Mouse (Mus musculus) telencephalon, adult 2 months (tissue): ENCODE results near the gene Eea1.
"Not testable (repeated sequence)": the region's sequence is repeated elsewhere in the genome, so short reads cannot be mapped to it uniquely, and the experiment has no call there.

Source experiments
- DNase-seq: peaks from one replicate; pipeline ENCODE4 v3.0.0-alpha.2; 2011; ENCODE audit warnings: low read depth, low spot score

The Eea1 gene

DNA sequence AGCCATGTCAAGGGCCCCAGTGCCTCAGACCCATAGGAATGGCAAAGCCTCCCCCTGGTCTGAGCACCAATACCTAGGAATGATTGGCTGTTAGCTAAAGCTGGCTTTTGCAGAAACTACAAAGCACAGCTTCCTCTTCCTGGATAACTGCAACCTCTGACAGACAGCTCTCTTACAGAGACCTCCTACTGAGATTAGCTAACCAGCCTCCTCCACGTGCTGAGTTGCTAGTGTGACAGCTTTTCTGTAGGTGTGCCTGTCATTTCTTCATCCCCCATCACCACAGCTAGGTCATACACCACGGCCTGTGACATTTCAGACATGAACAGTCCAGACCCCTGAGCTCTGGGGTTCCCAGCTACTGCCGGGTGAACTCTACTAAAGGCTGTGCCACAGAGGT is 126.9 kb downstream of the Eea1 start:
- peak; percentile 19 for DNase-seq

DNA sequence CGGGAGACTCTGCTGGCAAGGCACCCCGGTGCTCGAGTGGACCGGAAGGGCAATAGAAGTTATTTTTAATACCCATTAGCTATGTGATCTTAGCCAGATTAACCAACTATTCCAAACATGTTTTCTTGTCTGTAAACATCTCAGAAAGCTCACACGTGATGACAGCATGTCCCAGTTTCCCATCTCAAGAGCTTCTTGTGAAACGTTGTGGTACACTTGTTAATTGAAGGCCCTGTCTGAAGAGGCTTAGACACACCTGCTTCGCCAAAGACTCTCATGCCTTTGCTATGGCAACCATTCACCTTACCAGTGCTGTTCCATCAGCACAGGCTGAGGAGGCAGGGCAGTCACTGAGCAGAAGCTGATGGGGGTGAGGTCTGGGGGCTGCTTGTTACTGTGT is 133.9 kb downstream of the Eea1 start:
- DNase-seq: no peak

DNA sequence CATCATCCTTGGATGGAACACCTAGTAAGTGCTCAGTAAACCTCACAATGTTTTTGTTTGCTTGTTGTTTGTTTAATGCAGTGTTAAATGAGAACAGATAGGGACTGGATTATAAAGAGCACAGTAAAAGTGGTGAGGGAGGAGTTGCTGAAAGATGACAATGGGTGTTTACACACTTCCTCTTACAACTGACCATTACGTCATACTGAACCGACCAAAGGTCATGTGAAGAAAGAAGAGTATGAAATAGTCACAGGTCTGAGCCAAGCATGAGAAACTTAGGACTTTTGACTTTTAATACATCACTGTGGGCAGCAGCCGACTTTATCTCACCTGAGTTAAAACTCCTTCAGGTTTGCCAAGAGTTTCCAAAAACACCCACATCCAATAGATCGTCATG is 135.0 kb downstream of the Eea1 start:
- no peak for DNase-seq

- DNase-seq: peak; percentile 13
Observed at GRCm38 (mm10) chr10:96075880-96076279, 135.4 kb downstream of the Eea1 start.

DNA sequence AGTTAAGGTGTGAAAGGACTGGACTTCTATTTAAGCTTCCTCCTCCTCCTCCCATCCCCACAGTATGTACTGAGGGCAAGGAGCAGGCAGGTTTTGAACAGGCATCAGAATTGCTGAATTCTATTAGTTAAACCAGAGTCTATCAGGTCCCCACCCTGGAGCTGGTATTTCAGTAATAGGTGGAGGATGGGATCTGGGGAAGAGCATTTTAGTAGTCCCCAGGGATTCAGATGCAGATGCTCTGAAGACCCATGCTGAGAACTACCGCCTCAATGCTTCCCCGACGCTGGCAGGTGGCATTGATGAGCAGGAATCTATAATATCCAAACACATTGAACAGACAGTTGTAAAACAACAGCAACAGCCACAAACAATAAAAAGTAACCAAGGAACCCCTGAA is 136.0 kb downstream of the Eea1 start:
- DNase-seq: no peak

DNA sequence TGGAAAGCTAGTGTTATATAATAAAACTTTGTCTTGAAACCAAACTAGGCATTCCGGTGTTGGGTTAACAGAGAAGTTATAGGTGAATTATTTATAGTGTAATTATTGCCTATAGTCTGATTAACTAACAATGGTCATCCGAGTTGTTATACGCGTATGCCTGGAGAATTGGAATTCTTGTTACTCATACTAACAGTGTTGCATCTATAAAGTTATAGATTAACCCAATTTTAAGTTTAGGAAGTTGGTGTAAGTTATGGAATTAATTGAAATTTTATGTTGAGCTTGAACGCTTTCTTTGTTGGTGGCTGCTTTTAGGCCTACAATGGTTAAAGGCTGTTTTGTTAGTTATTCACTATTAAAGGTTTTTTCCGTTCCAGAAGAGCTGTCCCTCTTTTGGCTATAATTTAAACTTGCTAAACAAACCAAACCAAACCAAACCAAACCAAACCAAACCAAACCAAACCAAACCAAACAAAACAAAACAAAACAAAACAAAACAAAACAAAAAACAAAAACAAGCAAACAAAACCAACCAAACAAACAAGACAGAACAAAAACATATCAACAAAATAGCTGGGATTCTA is 137.1 kb downstream of the Eea1 start:
- DNase-seq: not testable (repeated sequence)

- DNase-seq: no peak
Observed at GRCm38 (mm10) chr10:96079823-96080222, 139.4 kb downstream of the Eea1 start.

- no peak for DNase-seq
Observed at GRCm38 (mm10) chr10:96080440-96081381, 140.3 kb downstream of the Eea1 start.

- no peak for DNase-seq
Observed at GRCm38 (mm10) chr10:96082203-96082602, 141.8 kb downstream of the Eea1 start.

DNA sequence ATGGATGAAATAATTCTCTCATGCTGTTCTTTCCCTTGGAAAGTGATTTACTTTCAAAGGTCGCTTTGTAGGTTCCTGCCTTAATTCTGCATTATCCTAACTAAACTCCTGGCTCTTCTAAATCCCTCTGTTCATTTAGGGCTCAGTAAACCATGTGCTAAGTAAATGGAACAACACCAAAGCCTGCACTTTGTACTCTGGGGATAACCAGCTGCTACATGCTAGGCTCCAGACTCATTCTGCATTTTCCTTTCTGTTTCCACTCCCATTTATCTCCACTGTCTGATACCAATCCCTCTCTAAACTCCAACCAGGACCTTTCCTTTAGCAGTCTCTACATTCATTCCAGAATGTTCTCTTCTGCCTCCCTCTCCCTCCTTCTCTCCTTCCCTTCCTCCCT is 149.3 kb downstream of the Eea1 start:
- DNase-seq: no peak

- no peak for DNase-seq
Observed at GRCm38 (mm10) chr10:96090388-96090787, 149.9 kb downstream of the Eea1 start.

DNA sequence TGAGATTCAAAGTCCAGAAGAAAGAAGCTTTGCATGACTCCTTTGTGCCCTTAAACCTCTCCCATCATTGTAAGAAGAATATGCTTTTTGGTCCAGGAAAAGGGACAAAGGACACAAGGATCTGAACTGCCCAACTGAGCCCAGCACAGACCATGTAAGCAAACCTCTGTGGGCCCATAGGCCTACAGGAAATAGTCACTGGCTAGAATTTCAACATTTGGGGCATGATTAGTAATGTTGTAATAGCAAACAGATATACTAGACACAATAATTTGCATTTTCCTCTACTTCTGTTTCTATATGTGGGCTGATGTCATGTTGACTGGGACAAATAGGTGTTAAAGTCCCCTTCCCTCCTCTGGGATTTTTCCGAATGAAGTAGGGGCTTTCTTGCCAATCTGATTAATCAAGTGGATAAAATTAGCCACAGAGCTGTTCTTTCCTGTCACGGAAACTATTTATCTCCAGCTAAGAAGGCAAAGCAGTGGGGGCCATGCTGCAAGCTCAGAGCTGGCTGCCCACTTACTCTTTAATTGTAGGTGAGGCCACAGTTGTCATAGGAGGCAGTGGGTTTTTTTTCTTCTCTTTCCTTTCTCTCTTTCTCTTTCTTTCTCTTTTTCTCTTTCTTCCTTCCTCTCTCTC is 153.6 kb downstream of the Eea1 start:
- no peak for DNase-seq

- no peak for DNase-seq
Observed at GRCm38 (mm10) chr10:96094559-96094958, 154.1 kb downstream of the Eea1 start.
